Mouse (Mus musculus) ovary, postnatal 10 days (tissue): ENCODE data around the gene Cby1.

Source experiments
- DNase-seq: peaks from one replicate; pipeline ENCODE4 v3.0.0; 2022; ENCODE audit warnings: low spot score

The Cby1 gene

DNA sequence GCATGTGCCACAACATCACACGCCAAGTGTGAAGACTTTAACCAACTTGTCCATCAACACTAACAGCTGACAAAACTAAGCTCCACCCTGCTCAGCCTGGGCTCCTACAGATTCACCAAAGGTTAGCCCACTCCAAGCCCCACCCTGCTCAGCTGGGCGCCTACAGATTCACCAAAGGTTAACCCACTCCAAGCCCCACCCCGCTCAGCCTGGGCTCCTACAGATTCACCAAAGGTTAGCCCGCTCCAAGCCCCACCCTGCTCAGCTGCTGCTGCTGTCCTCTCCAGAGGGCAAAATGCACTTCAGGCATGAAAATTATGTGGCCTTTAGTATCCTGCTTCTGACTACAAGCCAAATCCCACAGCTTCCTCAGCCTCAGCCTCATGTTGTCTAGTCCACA, 23.0 kb downstream of the Cby1 start:
- DNase-seq = no peak

DNA sequence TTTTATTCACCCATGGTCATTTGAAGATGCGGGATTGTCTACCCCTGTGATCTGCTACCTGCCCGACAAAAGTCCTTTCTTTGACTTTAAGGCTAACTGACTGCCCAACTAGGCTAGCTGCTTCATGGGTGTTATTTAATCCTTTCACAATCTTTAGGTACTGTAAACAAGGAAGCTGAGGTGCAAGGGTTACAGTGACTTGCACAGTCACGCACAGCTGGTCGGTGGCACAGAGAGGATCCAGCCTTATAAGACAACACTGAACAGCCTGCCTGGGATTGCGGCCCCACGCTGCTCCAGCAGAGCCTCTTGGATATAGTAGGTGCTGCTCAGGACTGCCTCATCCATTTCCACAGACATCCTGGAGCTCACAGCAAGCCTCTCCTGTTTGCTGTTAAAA, 24.1 kb downstream of the Cby1 start:
- no peak for DNase-seq

DNA sequence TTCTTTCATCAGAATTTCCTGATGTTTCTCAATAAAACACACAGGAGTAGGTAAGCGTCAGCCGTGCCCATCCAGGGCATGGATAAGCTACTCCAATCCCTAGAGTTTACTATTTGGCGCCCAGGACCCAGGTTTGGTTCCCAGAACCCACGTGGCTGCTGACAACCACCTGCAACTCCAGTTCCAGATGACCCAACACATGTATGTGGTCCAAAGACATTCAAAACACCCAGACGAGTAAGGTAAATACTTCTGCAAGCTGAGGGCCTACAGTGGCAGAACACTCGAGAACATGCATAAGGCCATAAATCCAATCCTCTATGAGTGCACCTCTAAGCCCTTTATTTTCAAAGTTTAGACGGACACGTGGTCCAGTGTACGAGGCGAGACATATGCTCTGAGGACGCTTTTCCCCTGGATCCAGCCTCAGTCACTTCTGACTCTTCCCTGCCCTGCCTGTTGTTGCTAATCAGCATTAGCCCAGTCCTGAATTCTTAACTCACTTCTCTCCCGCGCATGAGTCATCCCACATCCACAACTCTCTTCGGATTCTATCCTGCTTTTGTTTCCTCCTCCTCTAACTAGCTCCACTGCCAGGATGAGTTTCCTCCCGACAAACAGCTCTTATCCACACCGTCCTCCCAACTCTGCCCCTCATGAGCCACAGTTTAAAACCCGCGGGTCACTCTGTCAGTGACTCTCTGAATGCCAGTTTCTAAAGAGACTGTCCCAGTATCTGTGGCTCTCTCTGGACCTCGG, 24.9 kb downstream of the Cby1 start:
- no peak for DNase-seq

DNA sequence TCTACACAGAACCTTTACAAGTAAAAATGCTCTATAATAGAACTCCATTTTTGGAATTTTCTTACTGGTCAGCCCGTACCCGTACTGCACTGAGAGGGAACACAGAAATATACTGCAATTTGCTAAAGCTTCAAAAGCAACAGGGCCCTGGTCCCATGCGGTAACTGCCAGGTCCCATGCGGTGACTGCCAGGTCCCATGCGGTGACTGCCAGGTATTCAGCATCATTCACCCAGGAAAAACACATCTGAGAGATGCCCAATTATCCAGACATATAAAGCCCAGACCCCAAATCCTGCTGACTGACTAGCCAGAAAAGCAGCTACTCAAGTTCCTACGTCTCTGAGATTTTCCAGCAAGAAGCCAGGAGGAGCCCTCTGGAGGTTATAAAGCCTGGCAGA, 25.6 kb downstream of the Cby1 start:
- DNase-seq = no peak

DNA sequence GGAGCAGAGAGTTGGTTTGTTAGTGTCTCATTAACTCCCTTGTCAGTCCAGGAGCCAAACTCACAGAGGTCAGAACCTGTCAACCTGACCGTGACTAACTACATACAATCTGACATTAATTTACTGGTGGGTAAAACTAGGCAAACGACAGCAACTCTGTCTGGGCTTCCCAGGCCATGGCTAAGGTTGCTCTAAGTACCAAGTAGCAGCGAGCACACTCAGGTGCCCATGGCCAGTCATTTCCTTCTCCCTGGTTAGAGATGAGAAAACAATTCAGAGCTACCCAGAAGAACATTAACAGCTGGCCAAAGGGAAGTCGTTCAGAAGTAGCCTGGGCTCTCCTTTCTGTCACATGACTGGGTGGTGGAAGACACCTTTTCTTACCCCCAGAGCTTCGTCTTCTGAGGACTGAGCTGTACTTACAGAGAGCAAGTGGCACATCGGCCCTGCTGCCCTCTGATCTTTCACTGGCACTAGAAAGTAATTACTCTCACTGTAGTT, 26.2 kb downstream of the Cby1 start:
- no peak for DNase-seq

DNA sequence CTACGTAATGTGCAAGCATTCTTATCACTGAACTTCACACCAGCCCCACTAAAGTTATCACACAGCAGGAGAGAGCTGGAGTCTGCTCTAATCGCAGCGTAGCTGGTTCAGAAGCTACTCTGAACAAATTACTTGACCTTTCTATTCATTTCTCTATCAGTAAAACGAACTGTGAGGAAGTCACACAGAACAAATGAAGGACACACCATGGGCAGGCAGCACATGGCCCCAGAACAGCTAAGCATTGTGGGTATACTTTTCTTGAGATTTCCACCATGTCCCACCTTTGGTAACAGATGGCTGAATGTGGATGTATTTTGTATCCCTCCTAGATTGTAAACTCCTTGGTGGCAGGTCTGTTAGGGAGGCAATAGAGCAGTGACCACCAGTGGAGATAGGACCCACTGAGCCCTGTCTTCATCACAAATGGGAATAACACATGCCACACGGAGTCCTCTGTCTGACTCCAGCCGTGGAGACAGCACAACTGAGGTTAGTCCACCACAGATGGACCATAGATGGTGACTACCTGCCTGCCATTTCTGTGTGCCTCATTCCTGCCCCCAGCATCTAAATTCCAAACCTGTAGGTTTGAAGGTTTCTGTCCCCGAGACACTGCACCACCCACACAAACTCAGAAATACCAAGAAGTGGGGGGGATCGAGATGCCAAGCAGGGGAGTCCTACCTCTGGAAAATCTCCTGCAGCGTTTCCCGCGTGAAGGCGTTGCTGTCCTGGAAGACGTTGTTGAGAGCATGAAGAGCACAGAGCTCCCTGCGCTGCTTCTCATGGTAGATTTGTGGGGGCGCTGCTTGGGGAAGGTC, 27.3 kb downstream of the Cby1 start:
- no peak for DNase-seq

DNA sequence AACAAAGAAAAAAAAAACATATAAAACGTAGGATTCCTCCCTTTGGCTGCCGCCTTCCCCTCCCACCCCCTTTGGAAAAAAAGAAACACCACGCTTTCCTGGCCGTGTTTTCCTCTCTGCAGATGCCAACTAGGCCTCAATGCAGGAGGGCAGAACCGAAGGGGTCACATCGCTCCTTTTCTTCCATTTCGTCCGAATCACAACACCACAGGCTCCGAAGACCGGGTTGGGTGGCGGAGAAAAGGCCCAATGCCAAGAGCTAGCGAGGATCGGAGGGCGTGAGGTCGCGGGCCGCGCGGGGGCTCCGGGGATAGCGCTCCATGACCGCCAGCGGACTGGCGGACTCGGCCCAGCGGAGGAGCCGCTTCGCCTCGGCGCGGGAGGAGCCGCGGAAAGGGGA, 28.2 kb downstream of the Cby1 start:
- peak; percentile 53 for DNase-seq

DNA sequence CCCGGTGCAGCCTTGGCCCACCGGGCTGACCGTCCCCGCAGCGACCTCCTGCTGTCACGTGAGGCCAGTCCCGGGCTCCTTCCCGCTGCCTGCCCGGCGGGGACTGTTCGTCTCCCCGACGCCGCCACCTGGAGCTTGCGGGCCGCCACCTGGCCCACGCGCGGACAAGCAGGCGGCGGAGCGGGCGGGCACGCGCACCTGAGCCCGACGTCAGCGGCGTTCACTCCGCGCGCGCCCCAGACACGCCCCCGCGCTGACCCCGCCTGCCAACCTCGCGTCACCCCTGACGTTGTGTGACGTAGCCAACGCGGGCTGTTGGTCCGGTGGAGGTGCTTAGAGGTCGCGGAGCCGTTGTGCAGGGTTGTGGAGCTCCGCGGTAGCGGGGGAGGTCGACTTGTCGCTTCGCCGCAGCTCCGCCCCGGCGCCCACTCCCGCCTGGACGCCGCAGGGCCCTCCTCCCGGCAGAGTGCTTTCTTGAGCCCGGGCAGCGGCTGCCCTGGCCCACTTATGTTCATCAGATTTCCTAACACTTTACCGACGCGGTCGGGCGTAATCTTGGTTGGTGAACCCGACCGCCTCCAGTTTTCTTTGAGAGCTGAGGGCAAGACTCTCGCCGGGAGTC, 28.8 kb downstream of the Cby1 start, which contains the start of gene Josd1:
Gene Josd1, minus strand, starts transcription at position 274 of the 622 bp plus-strand sequence.
- DNase-seq = peak; percentile 97

DNA sequence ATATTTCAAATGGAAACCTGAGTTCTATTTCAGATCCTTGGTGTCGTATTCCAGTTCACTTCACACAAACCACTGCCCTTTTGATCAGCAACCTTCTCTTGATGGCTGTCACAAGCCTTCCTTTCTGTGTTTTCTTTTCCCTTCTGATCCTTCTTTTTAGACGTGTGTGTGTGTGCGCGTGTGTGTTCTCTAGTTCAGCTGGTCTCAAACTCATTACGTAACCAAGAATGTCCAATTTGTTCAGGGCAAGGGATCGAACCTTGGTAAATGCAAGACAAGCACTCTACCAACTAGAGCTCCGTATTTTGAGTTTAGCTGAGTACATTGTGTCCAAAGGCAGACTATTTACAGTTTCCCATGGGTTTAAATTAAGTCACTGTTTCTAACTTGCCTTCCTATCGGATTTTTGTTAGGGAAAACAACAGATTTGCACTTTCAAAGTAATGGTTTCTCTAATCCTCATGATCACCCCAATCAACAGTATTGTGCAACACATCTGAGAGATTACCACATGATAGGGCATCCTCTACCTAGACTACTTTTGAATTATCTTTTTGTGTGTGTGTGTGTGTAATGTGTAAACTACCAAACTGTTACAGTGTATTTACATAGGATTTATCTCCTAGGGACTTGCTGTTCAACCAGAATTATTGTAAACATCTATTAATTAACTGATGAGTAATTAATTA, 29.4 kb downstream of the Cby1 start:
- DNase-seq = no peak

DNA sequence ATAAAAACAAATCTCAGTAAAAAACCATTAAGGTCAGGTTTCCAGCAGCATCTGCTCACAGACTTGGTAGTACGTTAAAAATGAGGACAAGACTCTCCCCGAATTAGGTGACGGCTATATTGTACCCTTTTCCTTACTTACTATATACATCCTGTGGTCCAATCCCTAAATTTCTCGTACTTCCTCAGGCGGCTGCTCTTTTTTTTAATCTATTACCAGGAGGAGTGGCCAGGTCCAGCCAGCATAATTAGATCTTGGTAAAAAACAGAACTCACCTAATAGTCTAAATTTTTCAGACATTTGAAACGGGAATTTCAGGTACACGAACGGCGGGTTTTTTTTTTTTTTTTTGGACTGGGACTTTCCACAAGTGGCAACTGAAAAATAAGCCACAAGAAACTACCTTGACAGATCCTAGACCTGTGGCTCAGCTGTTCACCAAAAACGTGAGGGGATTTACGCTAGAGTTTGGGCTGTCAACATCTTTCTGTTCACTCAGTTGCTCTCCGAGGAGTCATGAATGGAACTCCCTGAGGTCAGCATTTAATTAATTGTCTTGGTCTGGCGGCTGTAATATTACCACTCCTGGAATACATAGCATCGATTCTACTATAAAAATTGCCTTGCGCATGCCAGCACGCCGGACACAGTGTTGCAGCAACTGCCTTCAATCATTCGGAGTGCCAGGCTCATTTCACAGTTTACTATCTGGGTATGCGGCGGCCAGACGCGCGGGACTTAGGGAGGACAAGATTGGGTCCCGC, 30.8 kb downstream of the Cby1 start:
- DNase-seq = no peak

DNA sequence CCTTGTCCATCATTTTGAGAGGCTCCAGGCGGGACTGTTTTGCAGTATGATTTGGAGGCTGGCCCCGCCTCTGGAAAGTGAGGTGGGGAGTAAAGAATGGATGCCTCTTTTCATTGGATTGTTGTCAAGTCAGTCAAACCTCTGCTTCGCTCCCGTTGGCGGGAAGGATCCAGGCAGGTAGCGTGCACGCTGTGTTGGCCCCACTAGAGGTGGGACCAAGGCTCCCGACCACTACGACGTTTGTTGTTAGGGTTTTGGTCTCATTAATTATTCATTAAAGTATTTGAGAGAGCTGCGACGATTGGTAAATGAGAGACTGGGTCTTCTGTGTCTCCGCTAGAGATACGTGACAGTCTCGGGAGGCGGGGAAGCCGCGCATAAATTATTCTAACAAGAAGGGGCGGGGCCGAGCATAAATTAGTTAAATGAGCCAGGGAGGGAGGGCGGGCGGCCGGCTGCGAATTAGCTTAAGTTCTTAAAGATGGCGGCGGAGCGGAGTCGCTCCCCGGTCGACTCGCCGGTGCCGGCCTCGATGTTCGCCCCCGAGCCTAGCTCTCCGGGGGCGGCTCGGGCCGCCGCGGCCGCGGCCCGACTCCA, 31.5 kb downstream of the Cby1 start, which contains the start of gene Gtpbp1:
Gene Gtpbp1, plus strand, starts transcription at position 420 of the 597 bp plus-strand sequence.
- DNase-seq = peak; percentile 83

DNA sequence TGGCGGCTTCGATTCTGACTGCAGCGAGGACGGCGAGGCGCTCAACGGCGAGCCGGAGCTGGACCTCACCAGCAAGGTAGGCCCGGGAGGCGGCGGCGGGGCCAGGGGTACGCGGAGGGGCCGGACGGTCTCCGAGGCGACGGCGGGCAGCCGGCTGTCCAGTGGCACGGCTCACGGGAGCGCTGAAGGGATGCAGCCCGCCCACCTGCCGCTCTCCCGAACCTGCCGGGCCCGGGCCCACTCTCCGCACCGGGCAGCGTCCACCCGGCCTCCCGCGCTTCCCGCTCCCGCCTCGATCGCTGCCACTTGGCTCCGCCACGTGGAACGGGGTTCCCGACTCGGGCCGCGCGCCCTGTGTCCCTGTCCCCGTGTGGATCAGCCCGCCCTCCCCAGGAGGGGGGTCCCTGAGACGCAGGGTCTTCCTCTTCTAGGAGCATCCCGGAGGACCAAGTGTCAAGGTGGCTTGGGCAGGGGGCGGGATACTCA, 32.1 kb downstream of the Cby1 start:
- peak; percentile 50 for DNase-seq

DNA sequence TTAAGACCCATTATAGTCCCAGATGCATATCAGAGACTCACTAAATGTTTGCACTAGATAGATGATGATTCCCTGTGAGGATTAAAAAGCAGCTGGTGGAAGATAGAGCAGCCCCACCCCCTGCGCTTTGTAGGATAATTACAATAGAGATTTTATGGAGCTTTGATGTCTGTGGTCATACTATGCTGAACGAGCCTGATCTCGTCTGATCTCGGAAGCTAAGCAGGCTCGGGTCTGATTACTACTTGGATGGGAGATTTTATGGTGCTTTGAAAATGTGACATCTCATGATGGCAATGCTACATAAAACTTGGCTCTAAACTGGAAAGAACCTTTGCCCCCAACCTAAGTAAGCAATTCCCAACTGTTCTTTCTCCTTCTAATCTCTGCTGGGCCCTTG, 33.3 kb downstream of the Cby1 start:
- no peak for DNase-seq

DNA sequence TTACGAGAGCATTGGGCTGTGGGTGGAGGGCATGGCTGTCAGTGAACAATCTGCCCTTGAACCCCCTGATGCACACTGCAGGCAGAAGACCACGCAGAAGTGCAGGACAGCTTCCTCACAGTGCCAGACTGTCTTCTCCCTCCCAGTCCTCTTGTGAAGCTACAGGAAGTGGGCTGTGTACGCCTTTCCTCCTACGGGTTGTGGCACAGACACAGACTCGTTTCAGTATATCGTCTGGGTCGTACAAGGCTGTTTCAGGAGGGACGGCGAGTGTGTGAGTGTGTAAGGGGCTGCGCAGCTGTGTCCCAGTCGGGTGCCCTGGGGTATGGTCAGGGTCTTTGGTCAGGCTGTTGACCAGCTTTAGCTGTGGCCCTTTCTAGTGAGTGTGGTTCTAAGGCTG, 34.7 kb downstream of the Cby1 start:
- no peak for DNase-seq

DNA sequence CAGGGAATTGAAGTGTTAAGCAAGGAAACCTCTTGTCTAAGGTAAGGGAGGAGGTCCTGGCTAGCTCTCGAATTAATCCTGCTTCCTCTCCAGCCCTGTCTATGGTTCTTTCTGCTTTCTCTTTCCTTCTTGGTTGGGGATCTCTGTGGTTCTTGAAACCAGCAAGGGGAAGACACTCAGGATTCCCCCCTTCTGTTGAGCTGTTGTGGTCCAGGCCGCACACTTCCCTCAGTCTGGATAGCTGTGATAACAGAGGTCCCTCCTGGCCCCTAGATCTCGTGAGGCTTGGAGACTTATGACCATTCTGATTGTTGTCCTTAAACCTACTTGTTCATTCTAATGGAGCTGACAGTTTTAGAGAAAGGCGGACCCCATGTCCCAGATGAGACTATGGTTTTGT, 35.5 kb downstream of the Cby1 start:
- no peak for DNase-seq

DNA sequence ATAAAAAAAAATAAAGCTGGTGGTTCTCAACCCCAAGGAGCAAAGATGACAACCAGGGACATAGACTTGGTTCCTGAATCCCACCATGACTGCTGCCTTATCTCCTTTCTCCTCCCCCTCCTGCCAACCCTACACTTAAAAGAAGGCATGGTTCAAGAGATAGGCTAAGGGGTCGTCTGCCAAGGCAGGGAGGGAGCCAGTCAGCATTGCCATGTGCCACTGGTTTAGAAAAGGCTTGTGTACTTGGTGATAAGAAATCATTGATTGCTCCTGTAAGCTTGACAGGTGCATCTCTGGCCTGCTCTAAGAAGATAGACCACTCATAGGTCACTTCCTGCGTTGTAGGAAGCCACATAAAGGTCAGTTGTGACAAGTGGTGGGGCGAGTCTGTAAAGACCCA, 36.5 kb downstream of the Cby1 start:
- no peak for DNase-seq

DNA sequence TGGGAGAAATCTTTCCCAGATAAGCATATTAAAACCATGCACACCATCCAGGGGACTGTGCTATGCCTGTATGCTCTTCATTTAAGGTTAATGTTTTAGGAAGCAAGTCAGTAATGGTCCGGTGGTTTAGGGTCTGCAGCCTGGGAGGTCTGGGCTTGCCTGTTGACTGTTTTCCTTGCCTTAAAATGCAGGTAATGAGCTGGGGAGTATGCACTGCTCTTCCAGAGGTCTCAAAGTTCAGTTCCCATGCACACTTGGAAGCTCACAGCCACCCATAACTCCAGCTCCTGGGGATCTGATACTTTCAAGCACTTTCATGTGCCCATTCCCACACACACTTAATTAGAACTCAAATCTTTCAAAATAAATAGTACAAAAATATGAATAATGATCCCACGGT, 37.5 kb downstream of the Cby1 start:
- no peak for DNase-seq

DNA sequence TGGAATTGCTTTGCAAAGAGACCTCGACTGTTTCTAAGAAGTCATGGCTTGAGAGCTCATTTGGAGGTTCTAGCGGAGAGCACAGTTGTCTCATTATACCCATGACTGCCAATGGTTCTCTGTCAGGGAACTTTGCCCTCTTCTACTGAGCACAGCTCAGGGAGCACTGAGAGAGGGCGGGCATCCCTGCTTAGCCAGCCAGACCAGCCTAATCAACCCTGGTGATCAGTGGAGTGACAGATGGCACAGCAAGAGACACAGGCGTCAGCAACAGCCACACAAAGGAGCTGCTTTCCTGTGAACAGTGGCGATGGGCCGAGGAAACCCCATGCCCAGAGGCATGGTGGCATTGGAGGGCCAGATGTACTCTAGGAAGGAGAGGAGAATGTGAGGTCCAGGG, 38.0 kb downstream of the Cby1 start:
- no peak for DNase-seq

DNA sequence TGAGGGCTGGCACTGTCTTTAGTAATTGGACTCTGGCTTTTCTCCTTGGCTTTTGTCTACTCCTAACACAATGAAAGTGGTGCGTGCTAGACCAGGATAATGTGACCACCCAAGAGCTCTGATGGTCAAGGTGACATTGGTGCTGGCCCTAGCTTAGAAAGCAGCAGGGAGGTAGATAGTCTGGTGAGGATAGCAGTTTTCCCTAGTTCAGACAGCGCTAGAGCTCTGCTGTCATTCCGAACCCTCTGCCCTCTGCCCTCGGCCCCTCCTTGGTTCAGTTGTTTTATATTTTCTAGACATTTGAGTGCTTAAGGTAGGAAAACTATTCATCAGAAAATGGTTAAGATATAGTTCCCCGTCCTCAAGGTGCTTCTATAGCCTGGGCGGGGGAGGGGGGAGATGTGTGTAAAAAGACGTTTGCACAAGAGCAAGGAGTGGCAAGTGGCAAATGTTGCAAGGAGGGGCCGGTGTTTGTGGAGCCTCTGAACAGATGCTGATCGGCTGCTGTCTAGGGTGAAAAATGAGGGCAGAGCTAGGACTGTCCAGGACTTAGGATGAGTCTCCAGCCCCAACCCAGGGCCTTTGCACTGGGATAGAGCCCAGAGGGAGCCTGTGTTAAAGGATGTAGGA, 38.7 kb downstream of the Cby1 start:
- no peak for DNase-seq

DNA sequence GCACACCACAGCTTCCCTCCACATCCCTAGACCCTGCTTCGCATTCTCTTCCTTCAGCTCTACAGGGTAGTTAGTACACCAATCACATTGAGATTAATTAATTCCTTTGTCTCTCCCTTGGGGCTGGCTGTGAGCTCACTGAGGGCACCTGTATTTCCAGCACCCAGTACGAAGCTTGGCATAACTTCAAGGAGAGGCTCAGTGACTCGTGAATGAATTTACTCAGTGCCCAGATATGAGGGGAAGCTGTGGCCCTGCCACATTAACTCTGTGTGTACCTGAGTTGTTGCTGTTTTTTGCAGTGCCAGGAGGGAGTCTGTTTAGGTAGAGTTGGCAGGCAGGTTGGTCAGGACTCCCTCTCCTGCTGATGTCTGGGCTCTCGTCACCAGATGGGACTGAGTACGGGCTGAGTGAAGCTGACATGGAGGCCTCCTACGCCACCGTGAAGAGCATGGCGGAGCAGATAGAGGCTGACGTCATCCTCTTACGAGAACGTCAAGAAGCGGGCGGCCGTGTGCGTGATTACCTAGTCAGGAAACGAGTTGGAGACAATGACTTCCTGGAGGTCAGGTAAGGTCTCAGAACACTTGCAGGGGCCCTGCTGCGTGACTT, 47.7 kb downstream of the Cby1 start:
- no peak for DNase-seq
